Mouse (Mus musculus): ENCODE measurements around the gene Gtpbp1. TPM values are rescaled to one million over a fixed set of nuclear protein-coding genes. Genes with fewer than 3 reads are reported as not detected.

Gtpbp1 gene
- total RNA-seq (2014; rRNA removed) = 74.2 and 78.1 TPM in 2 replicates
- 43.4 and 47.6 TPM in 2 replicates for polyA plus RNA-seq (2015; fragmentation: Nextera tagmentation; extraction: Ambion mirVana)

DNA sequence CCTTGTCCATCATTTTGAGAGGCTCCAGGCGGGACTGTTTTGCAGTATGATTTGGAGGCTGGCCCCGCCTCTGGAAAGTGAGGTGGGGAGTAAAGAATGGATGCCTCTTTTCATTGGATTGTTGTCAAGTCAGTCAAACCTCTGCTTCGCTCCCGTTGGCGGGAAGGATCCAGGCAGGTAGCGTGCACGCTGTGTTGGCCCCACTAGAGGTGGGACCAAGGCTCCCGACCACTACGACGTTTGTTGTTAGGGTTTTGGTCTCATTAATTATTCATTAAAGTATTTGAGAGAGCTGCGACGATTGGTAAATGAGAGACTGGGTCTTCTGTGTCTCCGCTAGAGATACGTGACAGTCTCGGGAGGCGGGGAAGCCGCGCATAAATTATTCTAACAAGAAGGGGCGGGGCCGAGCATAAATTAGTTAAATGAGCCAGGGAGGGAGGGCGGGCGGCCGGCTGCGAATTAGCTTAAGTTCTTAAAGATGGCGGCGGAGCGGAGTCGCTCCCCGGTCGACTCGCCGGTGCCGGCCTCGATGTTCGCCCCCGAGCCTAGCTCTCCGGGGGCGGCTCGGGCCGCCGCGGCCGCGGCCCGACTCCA is at the start of gene Gtpbp1:
Gtpbp1 (plus strand) TSS at position 420 of the 597 bp plus-strand sequence.
- peak within 1 kb of the TSS; percentile 84 for H3K9ac ChIP-seq
- H3K9me3 ChIP-seq (ENCODE audit: low read length) = no peaks in the 10 kb centered on the region
- H3K4me1 ChIP-seq (ENCODE audit: insufficient read depth) = peaks cover 20% of the 10 kb centered on the region
- under 1% methylated on average over 45 of the region's 45 CpGs for WGBS
- H3K4me2 ChIP-seq (ENCODE audit: low read depth) = peak within 1 kb of the TSS; percentile 98
- H3K27ac ChIP-seq (ENCODE audit: low read depth, low read length) = peak within 1 kb of the TSS; percentile 89
- H3K4me3 ChIP-seq (ENCODE audit: low read depth, low read length) = peak within 1 kb of the TSS; percentile 91
- peak; percentile 97 for ATAC-seq
- no peaks in the 10 kb centered on the region for H3K27me3 ChIP-seq (ENCODE audit: insufficient read depth, low read length)
- TF ChIP-seq CTCF (IDR thresholded peaks at IDR 0.05; ENCODE audit: low read depth) = no peak
- no peaks in the 10 kb centered on the region for H3K36me3 ChIP-seq (ENCODE audit: insufficient read depth)
- peak; percentile 99 for DNase-seq

- H3K4me3 ChIP-seq (ENCODE audit: low read depth, low read length) = no peak overlapping the region
- no peak for DNase-seq
- no peaks in the 10 kb centered on the region for H3K9me3 ChIP-seq (ENCODE audit: low read length)
- H3K27me3 ChIP-seq (ENCODE audit: insufficient read depth, low read length) = no peaks in the 10 kb centered on the region
- H3K9ac ChIP-seq = no peak overlapping the region
- no peaks in the 10 kb centered on the region for H3K4me1 ChIP-seq (ENCODE audit: insufficient read depth)
- no peak overlapping the region for H3K27ac ChIP-seq (ENCODE audit: low read depth, low read length)
- no peak overlapping the region for H3K4me2 ChIP-seq (ENCODE audit: low read depth)
- ATAC-seq = no peak
- WGBS = 73% methylated on average over 12 of the region's 12 CpGs
- peaks cover 62% of the 10 kb centered on the region for H3K36me3 ChIP-seq (ENCODE audit: insufficient read depth)
- no peak for TF ChIP-seq CTCF (IDR thresholded peaks at IDR 0.05; ENCODE audit: low read depth)
These were observed 49.4 kb upstream of the Gtpbp1 start for GRCm38 (mm10) chr15:79641135-79641817.

DNA sequence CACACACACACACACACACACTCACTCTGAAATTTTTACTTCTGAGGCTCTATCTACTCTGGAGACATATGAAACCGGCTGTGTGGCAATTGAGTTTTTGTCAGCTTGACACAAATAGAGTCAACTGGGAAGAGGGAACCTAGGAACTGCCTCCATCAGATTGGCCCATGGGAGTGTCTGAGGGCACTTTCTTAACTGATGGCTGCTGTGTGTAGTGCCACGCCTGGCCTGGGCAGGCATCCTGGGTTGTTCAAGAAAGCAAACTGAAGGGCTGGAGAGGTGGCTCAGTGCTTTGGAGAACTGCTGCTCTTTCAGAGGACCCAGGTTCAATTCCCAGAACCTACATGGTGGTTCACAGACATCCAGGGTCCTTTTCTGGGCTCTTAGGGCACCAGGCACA is 45.2 kb upstream of the Gtpbp1 start:
- H3K9me3 ChIP-seq (ENCODE audit: low read length) = no peaks in the 10 kb centered on the region
- no peaks in the 10 kb centered on the region for H3K4me1 ChIP-seq (ENCODE audit: insufficient read depth)
- ATAC-seq (no peak), DNase-seq (no peak)
- H3K27me3 ChIP-seq (ENCODE audit: insufficient read depth, low read length) = no peaks in the 10 kb centered on the region
- WGBS = 81% methylated on average over 2 of the region's 2 CpGs
- H3K9ac ChIP-seq = no peak overlapping the region
- no peak for TF ChIP-seq CTCF (IDR thresholded peaks at IDR 0.05; ENCODE audit: low read depth)
- no peak overlapping the region for H3K4me2 ChIP-seq (ENCODE audit: low read depth)
- peaks cover 51% of the 10 kb centered on the region for H3K36me3 ChIP-seq (ENCODE audit: insufficient read depth)
- H3K27ac ChIP-seq (ENCODE audit: low read depth, low read length) = no peak overlapping the region
- no peak overlapping the region for H3K4me3 ChIP-seq (ENCODE audit: low read depth, low read length)

DNA sequence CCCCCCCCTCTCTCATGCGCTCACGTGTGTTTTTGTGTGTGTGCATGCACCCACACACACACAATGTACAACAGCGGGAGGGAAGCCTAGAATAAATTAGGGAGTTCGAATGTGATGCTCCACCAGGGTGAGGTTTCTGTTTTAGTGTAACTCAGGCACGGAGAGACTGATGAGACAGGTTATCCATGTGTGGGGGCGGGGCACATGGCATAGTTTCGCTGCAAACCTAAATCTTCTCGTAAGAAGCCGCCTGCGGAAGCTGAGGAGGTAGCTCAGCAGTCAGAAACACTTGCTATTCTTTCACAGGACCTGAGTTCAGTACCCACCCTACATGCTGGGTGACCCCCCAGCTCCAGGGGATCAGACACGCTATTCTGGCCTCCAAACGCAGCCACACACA is 42.5 kb upstream of the Gtpbp1 start:
- no peak for DNase-seq
- no peak for TF ChIP-seq CTCF (IDR thresholded peaks at IDR 0.05; ENCODE audit: low read depth)
- WGBS = 92% methylated on average over 12 of the region's 12 CpGs
- Histone ChIP-seq H3K9me3 (ENCODE audit: low read length) (no peaks in the 10 kb centered on the region), H3K4me3 (ENCODE audit: low read depth, low read length) (no peak overlapping the region), H3K4me2 (ENCODE audit: low read depth) (no peak overlapping the region), H3K4me1 (ENCODE audit: insufficient read depth) (no peaks in the 10 kb centered on the region), H3K27me3 (ENCODE audit: insufficient read depth, low read length) (no peaks in the 10 kb centered on the region), H3K9ac (no peak overlapping the region), H3K36me3 (ENCODE audit: insufficient read depth) (peaks cover 35% of the 10 kb centered on the region), H3K27ac (ENCODE audit: low read depth, low read length) (no peak overlapping the region)
- ATAC-seq = no peak

DNA sequence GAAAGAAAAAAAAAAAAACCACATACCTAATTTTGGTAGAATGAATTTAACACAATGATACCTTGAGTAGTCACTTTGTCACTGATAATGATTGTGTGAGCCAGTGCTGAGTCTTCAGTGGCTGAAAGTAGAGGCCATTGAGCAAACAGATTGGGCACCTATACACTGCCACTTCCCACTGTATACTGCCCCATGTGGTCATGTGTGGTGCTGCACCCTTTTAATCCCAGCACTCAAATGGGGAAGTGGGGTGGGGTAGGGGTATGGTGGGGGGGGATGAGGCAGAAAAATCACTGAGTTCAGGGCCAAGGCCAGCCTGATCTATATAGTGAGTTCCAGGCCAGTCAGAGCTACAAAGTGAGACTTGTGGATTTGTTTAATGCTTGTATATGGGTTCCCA is 40.1 kb upstream of the Gtpbp1 start:
- Histone ChIP-seq H3K27me3 (ENCODE audit: insufficient read depth, low read length) (no peaks in the 10 kb centered on the region), H3K4me3 (ENCODE audit: low read depth, low read length) (no peak overlapping the region), H3K9me3 (ENCODE audit: low read length) (no peaks in the 10 kb centered on the region), H3K27ac (ENCODE audit: low read depth, low read length) (no peak overlapping the region), H3K4me1 (ENCODE audit: insufficient read depth) (no peaks in the 10 kb centered on the region), H3K9ac (no peak overlapping the region), H3K4me2 (ENCODE audit: low read depth) (no peak overlapping the region), H3K36me3 (ENCODE audit: insufficient read depth) (peaks cover 23% of the 10 kb centered on the region)
- ATAC-seq (peak; percentile 54), DNase-seq (peak; percentile 50)
- TF ChIP-seq CTCF (IDR thresholded peaks at IDR 0.05; ENCODE audit: low read depth) = peak; percentile 74

- TF ChIP-seq CTCF (IDR thresholded peaks at IDR 0.05; ENCODE audit: low read depth) = peak; percentile 51
- 78% methylated on average over 4 of the region's 4 CpGs for WGBS
- no peaks in the 10 kb centered on the region for H3K9me3 ChIP-seq (ENCODE audit: low read length)
- no peak overlapping the region for H3K4me2 ChIP-seq (ENCODE audit: low read depth)
- H3K36me3 ChIP-seq (ENCODE audit: insufficient read depth) = peaks cover 17% of the 10 kb centered on the region
- H3K27me3 ChIP-seq (ENCODE audit: insufficient read depth, low read length) = no peaks in the 10 kb centered on the region
- H3K4me1 ChIP-seq (ENCODE audit: insufficient read depth) = no peaks in the 10 kb centered on the region
- H3K27ac ChIP-seq (ENCODE audit: low read depth, low read length) = no peak overlapping the region
- ATAC-seq (no peak), DNase-seq (peak; percentile 21)
- no peak overlapping the region for H3K9ac ChIP-seq
- H3K4me3 ChIP-seq (ENCODE audit: low read depth, low read length) = no peak overlapping the region
These were observed 39.2 kb upstream of the Gtpbp1 start for GRCm38 (mm10) chr15:79651481-79651880.

DNA sequence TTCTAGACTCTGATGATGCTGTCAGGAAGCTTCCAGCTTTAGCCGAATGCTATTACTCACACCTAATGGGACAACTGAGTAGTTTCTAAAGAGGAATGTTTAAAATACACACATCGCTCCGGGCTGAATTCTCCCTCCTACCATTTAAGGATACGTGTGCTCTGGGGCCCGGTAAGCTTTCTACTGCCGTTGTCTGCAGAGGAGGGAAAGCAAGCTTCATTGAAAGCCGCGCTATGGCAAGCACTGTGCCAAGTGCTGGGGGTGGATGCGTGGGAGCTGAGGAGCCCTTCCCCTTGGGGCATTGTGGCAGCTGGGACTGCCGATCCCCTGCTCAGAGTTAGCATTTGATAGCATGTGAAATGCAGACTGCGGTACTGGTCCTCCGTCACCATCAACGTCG is 34.2 kb upstream of the Gtpbp1 start:
- TF ChIP-seq CTCF (IDR thresholded peaks at IDR 0.05; ENCODE audit: low read depth) = no peak

More for the DNA sequence above, 34.2 kb upstream of the Gtpbp1 start:
- H3K9ac ChIP-seq = no peak overlapping the region
- peaks cover 4% of the 10 kb centered on the region; the same call in 1 of the 2 replicates for H3K4me1 ChIP-seq (ENCODE audit: insufficient read depth)
- H3K36me3 ChIP-seq (ENCODE audit: insufficient read depth) = no peaks in the 10 kb centered on the region
- 88% methylated on average over 14 of the region's 14 CpGs for WGBS
- no peak overlapping the region for H3K27ac ChIP-seq (ENCODE audit: low read depth, low read length)
- H3K27me3 ChIP-seq (ENCODE audit: insufficient read depth, low read length) = no peaks in the 10 kb centered on the region
- H3K9me3 ChIP-seq (ENCODE audit: low read length) = no peaks in the 10 kb centered on the region
- ATAC-seq (no peak), DNase-seq (no peak)
- no peak overlapping the region for H3K4me2 ChIP-seq (ENCODE audit: low read depth)
- H3K4me3 ChIP-seq (ENCODE audit: low read depth, low read length) = no peak overlapping the region

Measured in forebrain, postnatal 0 days (tissue).